Mouse (Mus musculus) hindbrain, embryonic 14.5 days (tissue): Measurements from ENCODE around the gene Fnip1. TPM values are rescaled to one million over a fixed set of nuclear protein-coding genes. Genes with fewer than 3 reads are reported as not detected.
"Not testable (repeated sequence)": the region's sequence is repeated elsewhere in the genome, so short reads cannot be mapped to it uniquely, and the experiment has no call there.

Source experiments
- ATAC-seq: fragments of 200-750 bp; cut with Nextera tagmentation; 2 replicates; pipeline ENCODE4 v1.8.0; 2017; ENCODE audit warnings: moderate number of reproducible peaks, mild to moderate bottlenecking, moderate TSS enrichment, moderate library complexity; ENCODE audit not compliant: low FRiP score
- DNase-seq: peaks from one replicate; pipeline ENCODE4 v3.0.0-alpha.2; 2015; ENCODE audit warnings: low spot score
- H3K27ac ChIP-seq: fragments of 300-500 bp; sonication (generic); 2 replicates; pipeline ENCODE4 v1.5.1; 2014; ENCODE audit warnings: mild to moderate bottlenecking, moderate library complexity
- H3K27me3 ChIP-seq: fragments of 300-500 bp; sonication (generic); 2 replicates; pipeline ENCODE4 v1.6.1; 2014; ENCODE audit warnings: mild to moderate bottlenecking, low read length, mixed read lengths; ENCODE audit not compliant: control insufficient read depth, insufficient read depth
- H3K36me3 ChIP-seq: fragments of 300-500 bp; sonication (generic); replicated peaks from 2 replicates; pipeline ENCODE4 v1.6.1; 2014; ENCODE audit not compliant: control insufficient read depth, insufficient read depth
- H3K4me1 ChIP-seq: fragments of 300-500 bp; sonication (generic); replicated peaks from 2 replicates; pipeline ENCODE4 v1.6.1; 2014; ENCODE audit warnings: antibody characterized with exemption, low read length, mixed read lengths; ENCODE audit not compliant: control insufficient read depth, insufficient read depth
- H3K4me2 ChIP-seq: fragments of 300-500 bp; sonication (generic); replicated peaks from 2 replicates; pipeline ENCODE4 v1.6.1; 2014; ENCODE audit warnings: mild to moderate bottlenecking, moderate library complexity
- H3K4me3 ChIP-seq: fragments of 300-500 bp; sonication (generic); replicated peaks from 2 replicates; pipeline ENCODE4 v1.5.1; 2014; ENCODE audit warnings: mild to moderate bottlenecking, low read length
- H3K9ac ChIP-seq: fragments of 300-500 bp; sonication (generic); 2 replicates; pipeline ENCODE4 v1.6.1; 2014
- H3K9me3 ChIP-seq: fragments of 300-500 bp; sonication (generic); 2 replicates; pipeline ENCODE4 v1.6.1; 2016; ENCODE audit warnings: low read length; ENCODE audit not compliant: control insufficient read depth
- WGBS: fragments of 180-500 bp; shearing (Covaris S2); extraction: QIAGEN DNeasy Blood & Tissue Kit; methylation state at CpG from one replicate; pipeline ENCODE4 v1.1.7; 2014; 5-methylcytosine and 5-hydroxymethylcytosine counted together
- polyA plus RNA-seq: library from polyadenylated mRNA; unstranded; fragments of >200 nt; fragmentation: Nextera tagmentation; extraction: Ambion mirVana; gene quantifications from 2 replicates; pipeline ENCODE4 v1.2.1, GENCODE M21; 2014

Gene Fnip1
- polyA plus RNA-seq, 1 experiment from 2014 or later: 14.2 TPM

- WGBS: 54% methylated on average over 11 of the region's 11 CpGs
- Histone ChIP-seq H3K27ac (no peak overlapping the region), H3K9me3 (no peaks in the 10 kb centered on the region), H3K27me3 (no peaks in the 10 kb centered on the region), H3K4me3 (peak overlapping the region; percentile 98), H3K36me3 (no peaks in the 10 kb centered on the region), H3K4me1 (peaks cover 18% of the 10 kb centered on the region), H3K4me2 (peak overlapping the region; percentile 69), H3K9ac (peak overlapping the region; percentile 87)
- DNase-seq (no peak), ATAC-seq (no peak)
Measured at GRCm38 (mm10) chr11:54438991-54439690, 1.1 kb downstream of the Fnip1 start.

GRCm38 (mm10) chr11:54439691-54440029, 1.7 kb downstream of the Fnip1 start:
- peaks cover 18% of the 10 kb centered on the region for H3K4me1 ChIP-seq
- no peaks in the 10 kb centered on the region for H3K36me3 ChIP-seq
- 67% methylated on average over 3 of the region's 3 CpGs for WGBS
- peak overlapping the region; percentile 98 for H3K4me3 ChIP-seq
- H3K27ac ChIP-seq: no peak overlapping the region
- H3K4me2 ChIP-seq: peak overlapping the region; percentile 69
- no peaks in the 10 kb centered on the region for H3K9me3 ChIP-seq
- H3K9ac ChIP-seq: peak overlapping the region; percentile 87; the same call in 1 of the 2 replicates
- ATAC-seq: no peak
- no peaks in the 10 kb centered on the region for H3K27me3 ChIP-seq
- no peak for DNase-seq

DNA sequence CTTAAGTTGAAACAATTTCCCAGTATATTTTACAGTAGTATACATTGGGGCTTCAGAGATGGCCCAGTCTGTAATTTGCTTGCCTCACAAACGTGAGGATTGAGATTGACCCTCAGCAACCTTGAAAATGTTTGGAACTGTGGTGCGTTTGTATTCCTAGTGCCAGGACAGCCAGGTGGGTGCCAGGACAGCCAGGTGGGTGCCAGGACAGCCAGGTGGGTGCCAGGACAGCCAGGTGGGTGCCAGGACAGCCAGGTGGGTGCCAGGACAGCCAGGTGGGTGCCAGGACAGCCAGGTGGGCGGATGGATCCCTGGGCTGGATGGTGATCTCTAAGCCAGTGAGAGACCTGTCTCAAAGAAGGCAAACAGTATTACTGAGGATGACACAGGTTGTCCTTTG, 12.8 kb downstream of the Fnip1 start:
- DNase-seq, H3K4me1 ChIP-seq, H3K27ac ChIP-seq, H3K9me3 ChIP-seq, H3K4me3 ChIP-seq, H3K27me3 ChIP-seq, H3K36me3 ChIP-seq, H3K4me2 ChIP-seq, H3K9ac ChIP-seq, ATAC-seq: not testable (repeated sequence)
- WGBS: 95% methylated on average over 3 of the region's 3 CpGs

- Histone ChIP-seq H3K4me3 (no peak overlapping the region), H3K36me3 (no peaks in the 10 kb centered on the region), H3K9ac (no peak overlapping the region), H3K4me2 (no peak overlapping the region), H3K27me3 (no peaks in the 10 kb centered on the region), H3K9me3 (no peaks in the 10 kb centered on the region), H3K4me1 (no peaks in the 10 kb centered on the region), H3K27ac (no peak overlapping the region)
- ATAC-seq: no peak
- DNase-seq: no peak
- WGBS: 82% methylated on average over 1 of the region's 1 CpGs
Measured at GRCm38 (mm10) chr11:54454516-54454915, 16.5 kb downstream of the Fnip1 start.

DNA sequence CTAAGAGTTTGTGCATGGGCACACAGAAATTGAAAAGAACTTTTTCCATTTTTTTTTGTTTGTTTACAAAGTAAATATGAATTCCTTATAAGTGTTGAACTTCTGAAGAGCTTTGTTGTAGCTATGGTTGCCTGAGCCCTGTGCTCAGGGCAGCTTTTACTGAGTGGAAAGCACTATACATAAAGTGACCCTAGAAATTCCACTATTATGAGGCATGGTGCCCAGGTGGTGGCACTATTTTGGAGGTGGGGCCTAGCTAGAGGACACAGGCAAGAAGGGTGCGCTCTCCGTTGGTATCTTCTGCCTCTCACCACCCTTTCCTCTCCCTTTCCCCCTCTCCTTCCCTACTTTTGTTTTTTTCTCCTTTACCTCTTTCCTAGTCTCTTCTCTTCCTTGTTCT, 18.9 kb downstream of the Fnip1 start:
- no peak overlapping the region for H3K4me3 ChIP-seq
- ATAC-seq (no peak), DNase-seq (no peak)
- no peaks in the 10 kb centered on the region for H3K36me3 ChIP-seq
- no peaks in the 10 kb centered on the region for H3K27me3 ChIP-seq
- no peak overlapping the region for H3K9ac ChIP-seq
- 76% methylated on average over 2 of the region's 2 CpGs for WGBS
- no peaks in the 10 kb centered on the region for H3K4me1 ChIP-seq
- H3K27ac ChIP-seq: no peak overlapping the region
- no peak overlapping the region for H3K4me2 ChIP-seq
- no peaks in the 10 kb centered on the region for H3K9me3 ChIP-seq

DNA sequence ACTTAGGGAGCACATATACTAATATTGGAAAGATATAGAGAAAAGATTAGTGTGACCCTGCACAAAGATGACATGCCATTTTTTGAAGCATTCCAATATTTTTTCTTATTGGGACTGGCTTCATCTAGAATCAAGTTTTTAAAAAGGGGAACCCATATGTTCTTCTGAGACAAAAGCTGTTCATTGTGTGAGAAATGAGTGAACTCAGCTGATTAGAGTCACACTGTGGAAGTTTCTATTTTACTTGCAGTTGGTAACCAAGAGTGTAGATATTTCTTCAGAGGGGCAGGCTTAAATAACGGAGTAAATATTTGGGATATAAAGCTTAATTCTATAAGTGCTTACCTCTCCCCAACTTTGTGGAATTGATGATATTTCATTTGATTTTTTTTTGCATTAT, 20.2 kb downstream of the Fnip1 start:
- DNase-seq (no peak), ATAC-seq (no peak)
- no peaks in the 10 kb centered on the region for H3K36me3 ChIP-seq
- no peaks in the 10 kb centered on the region for H3K9me3 ChIP-seq
- WGBS: 96% methylated on average over 1 of the region's 1 CpGs
- H3K27me3 ChIP-seq: no peaks in the 10 kb centered on the region
- no peak overlapping the region for H3K9ac ChIP-seq
- no peak overlapping the region for H3K4me2 ChIP-seq
- no peak overlapping the region for H3K27ac ChIP-seq
- H3K4me1 ChIP-seq: no peaks in the 10 kb centered on the region
- no peak overlapping the region for H3K4me3 ChIP-seq

GRCm38 (mm10) chr11:54464557-54465244, 26.7 kb downstream of the Fnip1 start:
- DNase-seq (no peak), ATAC-seq (no peak)
- H3K9me3 ChIP-seq: no peaks in the 10 kb centered on the region
- no peaks in the 10 kb centered on the region for H3K36me3 ChIP-seq
- H3K27ac ChIP-seq: no peak overlapping the region
- H3K4me2 ChIP-seq: no peak overlapping the region
- H3K4me1 ChIP-seq: no peaks in the 10 kb centered on the region
- WGBS: 77% methylated on average over 3 of the region's 3 CpGs
- no peaks in the 10 kb centered on the region for H3K27me3 ChIP-seq
- no peak overlapping the region for H3K9ac ChIP-seq
- no peak overlapping the region for H3K4me3 ChIP-seq

- Histone ChIP-seq H3K27ac (no peak overlapping the region), H3K4me3 (no peak overlapping the region), H3K4me1 (no peaks in the 10 kb centered on the region), H3K27me3 (no peaks in the 10 kb centered on the region), H3K9me3 (0 out of 2 replicates have a peak, but pooled peaks cover 5% of the 10 kb centered on the region), H3K9ac (no peak overlapping the region), H3K36me3 (peaks cover 8% of the 10 kb centered on the region; the same call in 1 of the 2 replicates), H3K4me2 (no peak overlapping the region)
- 93% methylated on average over 4 of the region's 4 CpGs for WGBS
- ATAC-seq: no peak
- no peak for DNase-seq
Measured at GRCm38 (mm10) chr11:54472231-54472630, 34.2 kb downstream of the Fnip1 start.

- DNase-seq (no peak), ATAC-seq (no peak)
- H3K9me3 ChIP-seq: no peaks in the 10 kb centered on the region
- H3K9ac ChIP-seq: no peak overlapping the region
- H3K27ac ChIP-seq: no peak overlapping the region
- no peak overlapping the region for H3K4me3 ChIP-seq
- 83% methylated on average over 1 of the region's 1 CpGs for WGBS
- H3K4me2 ChIP-seq: no peak overlapping the region
- H3K36me3 ChIP-seq: peaks cover 10% of the 10 kb centered on the region
- no peaks in the 10 kb centered on the region for H3K27me3 ChIP-seq
- H3K4me1 ChIP-seq: no peaks in the 10 kb centered on the region
Measured at GRCm38 (mm10) chr11:54478414-54478813, 40.4 kb downstream of the Fnip1 start.
